Mouse (Mus musculus): ENCODE data around the gene Gm10142. TPM values are rescaled to one million over a fixed set of nuclear protein-coding genes. Genes with fewer than 3 reads are reported as not detected.

The Gm10142 gene
- polyA plus RNA-seq (2014; fragmentation: Nextera tagmentation; extraction: Ambion mirVana) = not detected in 2 replicates

DNA sequence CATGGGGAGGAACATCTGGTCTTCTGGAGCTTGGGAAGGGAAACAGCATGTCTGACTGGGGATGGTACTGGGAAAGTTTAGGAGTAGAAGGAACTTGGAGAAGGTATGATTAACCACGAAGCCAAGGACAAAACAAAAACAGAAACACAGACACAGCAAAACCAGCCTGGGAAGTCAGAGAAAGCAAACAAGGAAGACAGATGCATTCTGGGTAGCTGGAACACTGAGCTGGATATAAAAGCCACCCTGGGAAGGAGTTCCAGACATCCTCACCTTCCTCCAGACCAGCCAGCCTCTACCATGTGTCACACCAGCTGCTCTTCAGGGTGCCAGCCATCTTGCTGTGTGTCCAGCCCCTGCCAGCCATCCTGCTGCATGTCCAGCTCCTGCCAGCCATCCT lies at the start of gene Gm10142:
TSS of gene Gm10142 (plus strand) at position 301 of the 400 bp plus-strand sequence.
- 87% methylated on average over 1 of the region's 1 CpGs for WGBS
- Histone ChIP-seq H3K36me3 (ENCODE audit: control insufficient read depth, insufficient read depth, low read length) (no peaks in the 10 kb centered on the region), H3K27ac (replicated peaks; ENCODE audit: low read depth, low read length) (no peak within 1 kb of the TSS)

GRCm38 (mm10) chr10:77666342-77666741 lies 49.3 kb upstream of the Gm10142 start:
- H3K27me3 ChIP-seq (ENCODE audit: control insufficient read depth, insufficient read depth, low read length) = no peaks in the 10 kb centered on the region
- no peaks in the 10 kb centered on the region for H3K9me3 ChIP-seq (ENCODE audit: control insufficient read depth, low read length)
- H3K9ac ChIP-seq (replicated peaks; ENCODE audit: low read length) = no peak overlapping the region
- H3K4me2 ChIP-seq (ENCODE audit: low read length) = no peak overlapping the region
- 88% methylated on average over 8 of the region's 8 CpGs for WGBS
- H3K4me3 ChIP-seq (replicated peaks; ENCODE audit: low read depth, low read length) = no peak overlapping the region
- H3K4me1 ChIP-seq (ENCODE audit: control insufficient read depth, insufficient read depth, low read length) = no peaks in the 10 kb centered on the region
- no peak overlapping the region for H3K27ac ChIP-seq (replicated peaks; ENCODE audit: low read depth, low read length)
- no peak for ATAC-seq (ENCODE audit: low FRiP score, low TSS enrichment)
- DNase-seq = no peak
- H3K36me3 ChIP-seq (ENCODE audit: control insufficient read depth, insufficient read depth, low read length) = no peaks in the 10 kb centered on the region

More for the DNA sequence above, at the start of gene Gm10142:
- no peaks in the 10 kb centered on the region for H3K4me1 ChIP-seq (ENCODE audit: control insufficient read depth, insufficient read depth, low read length)
- no peaks in the 10 kb centered on the region for H3K9me3 ChIP-seq (ENCODE audit: control insufficient read depth, low read length)
- H3K4me2 ChIP-seq (ENCODE audit: low read length) = no peak within 1 kb of the TSS
- H3K27me3 ChIP-seq (ENCODE audit: control insufficient read depth, insufficient read depth, low read length) = no peaks in the 10 kb centered on the region
- H3K4me3 ChIP-seq (replicated peaks; ENCODE audit: low read depth, low read length) = no peak within 1 kb of the TSS
- no peak for ATAC-seq (ENCODE audit: low FRiP score, low TSS enrichment)
- no peak within 1 kb of the TSS for H3K9ac ChIP-seq (replicated peaks; ENCODE audit: low read length)
- no peak for DNase-seq

DNA sequence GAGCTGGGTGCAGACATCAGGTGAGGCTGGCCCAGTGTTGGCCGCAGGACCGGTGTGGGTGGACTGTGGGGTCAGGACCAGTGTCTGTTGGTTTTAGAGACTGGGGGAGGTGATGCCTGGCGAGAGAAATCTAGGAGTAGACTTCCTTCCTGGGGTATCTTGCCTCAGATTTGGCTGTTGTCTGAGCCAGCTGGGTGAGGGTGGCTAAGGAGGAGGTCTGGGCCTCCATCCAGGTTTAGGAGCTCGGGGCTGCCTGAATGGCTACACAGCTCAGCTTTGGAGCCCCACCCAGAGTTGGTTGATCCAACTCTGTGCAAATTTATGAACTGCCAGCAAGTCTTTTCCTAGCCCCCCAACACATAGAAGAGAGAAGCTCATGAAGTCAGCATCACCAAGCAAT lies 48.2 kb upstream of the Gm10142 start:
- ATAC-seq (ENCODE audit: low FRiP score, low TSS enrichment) = no peak
- H3K9me3 ChIP-seq (ENCODE audit: control insufficient read depth, low read length) = no peaks in the 10 kb centered on the region
- WGBS = 82% methylated on average over 4 of the region's 4 CpGs
- no peak overlapping the region for H3K9ac ChIP-seq (replicated peaks; ENCODE audit: low read length)
- H3K27ac ChIP-seq (replicated peaks; ENCODE audit: low read depth, low read length) = no peak overlapping the region
- H3K4me1 ChIP-seq (ENCODE audit: control insufficient read depth, insufficient read depth, low read length) = no peaks in the 10 kb centered on the region
- no peak for DNase-seq
- H3K36me3 ChIP-seq (ENCODE audit: control insufficient read depth, insufficient read depth, low read length) = no peaks in the 10 kb centered on the region
- no peak overlapping the region for H3K4me2 ChIP-seq (ENCODE audit: low read length)
- H3K4me3 ChIP-seq (replicated peaks; ENCODE audit: low read depth, low read length) = no peak overlapping the region
- H3K27me3 ChIP-seq (ENCODE audit: control insufficient read depth, insufficient read depth, low read length) = no peaks in the 10 kb centered on the region

DNA sequence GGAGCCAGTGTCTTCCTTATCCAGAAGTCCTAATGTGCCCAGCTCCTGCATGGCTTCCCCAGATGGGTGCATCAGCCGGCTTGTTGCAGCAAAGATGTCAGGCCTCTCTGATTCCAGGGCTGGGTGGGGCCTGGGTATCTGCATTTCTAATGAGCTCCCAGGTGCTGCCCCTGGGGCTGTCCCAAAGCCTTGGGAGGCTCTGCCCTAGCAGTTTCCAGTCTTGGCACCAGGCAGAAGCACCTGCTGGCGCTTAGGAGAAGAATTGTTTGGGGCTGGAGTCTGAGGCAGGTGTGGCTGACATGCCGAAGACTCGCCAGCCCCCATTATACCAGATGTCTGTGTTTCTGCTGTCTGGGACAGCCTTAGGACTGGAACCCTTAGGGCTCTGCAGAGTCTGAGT lies 44.9 kb upstream of the Gm10142 start:
- no peak for ATAC-seq (ENCODE audit: low FRiP score, low TSS enrichment)
- no peak overlapping the region for H3K27ac ChIP-seq (replicated peaks; ENCODE audit: low read depth, low read length)
- H3K4me3 ChIP-seq (replicated peaks; ENCODE audit: low read depth, low read length) = no peak overlapping the region
- H3K4me2 ChIP-seq (ENCODE audit: low read length) = no peak overlapping the region
- H3K36me3 ChIP-seq (ENCODE audit: control insufficient read depth, insufficient read depth, low read length) = no peaks in the 10 kb centered on the region
- no peaks in the 10 kb centered on the region for H3K4me1 ChIP-seq (ENCODE audit: control insufficient read depth, insufficient read depth, low read length)
- DNase-seq = no peak
- 79% methylated on average over 4 of the region's 4 CpGs for WGBS
- H3K9me3 ChIP-seq (ENCODE audit: control insufficient read depth, low read length) = no peaks in the 10 kb centered on the region
- H3K27me3 ChIP-seq (ENCODE audit: control insufficient read depth, insufficient read depth, low read length) = no peaks in the 10 kb centered on the region; the same call in 1 of the 2 replicates
- H3K9ac ChIP-seq (replicated peaks; ENCODE audit: low read length) = no peak overlapping the region

DNA sequence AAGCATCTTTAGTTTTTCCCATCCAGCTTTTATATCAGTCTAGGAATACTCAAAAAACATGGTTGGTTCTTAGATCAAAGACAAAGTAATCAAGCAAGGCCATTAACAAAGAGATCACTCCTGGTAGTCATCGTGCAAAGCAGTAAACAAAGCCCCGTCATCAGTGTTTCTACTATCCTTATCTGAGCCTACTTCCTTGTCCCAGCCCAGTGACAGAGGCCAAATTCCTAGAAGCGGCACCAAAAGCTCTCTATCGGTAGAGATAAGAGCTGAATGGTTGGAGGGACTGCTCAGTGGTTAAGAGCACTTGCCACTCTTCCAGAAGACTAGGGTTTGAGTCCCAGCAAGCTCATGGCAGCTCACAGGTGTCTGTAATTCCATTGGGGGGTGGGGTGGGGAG lies 44.1 kb upstream of the Gm10142 start:
- DNase-seq (no peak), ATAC-seq (ENCODE audit: low FRiP score, low TSS enrichment) (no peak)
- WGBS = 88% methylated on average over 4 of the region's 4 CpGs
- H3K4me1 ChIP-seq (ENCODE audit: control insufficient read depth, insufficient read depth, low read length) = no peaks in the 10 kb centered on the region
- no peaks in the 10 kb centered on the region for H3K36me3 ChIP-seq (ENCODE audit: control insufficient read depth, insufficient read depth, low read length)
- H3K27me3 ChIP-seq (ENCODE audit: control insufficient read depth, insufficient read depth, low read length) = no peaks in the 10 kb centered on the region; the same call in 1 of the 2 replicates
- no peak overlapping the region for H3K27ac ChIP-seq (replicated peaks; ENCODE audit: low read depth, low read length)
- no peak overlapping the region for H3K4me2 ChIP-seq (ENCODE audit: low read length)
- H3K9me3 ChIP-seq (ENCODE audit: control insufficient read depth, low read length) = no peaks in the 10 kb centered on the region
- H3K9ac ChIP-seq (replicated peaks; ENCODE audit: low read length) = no peak overlapping the region
- no peak overlapping the region for H3K4me3 ChIP-seq (replicated peaks; ENCODE audit: low read depth, low read length)

DNA sequence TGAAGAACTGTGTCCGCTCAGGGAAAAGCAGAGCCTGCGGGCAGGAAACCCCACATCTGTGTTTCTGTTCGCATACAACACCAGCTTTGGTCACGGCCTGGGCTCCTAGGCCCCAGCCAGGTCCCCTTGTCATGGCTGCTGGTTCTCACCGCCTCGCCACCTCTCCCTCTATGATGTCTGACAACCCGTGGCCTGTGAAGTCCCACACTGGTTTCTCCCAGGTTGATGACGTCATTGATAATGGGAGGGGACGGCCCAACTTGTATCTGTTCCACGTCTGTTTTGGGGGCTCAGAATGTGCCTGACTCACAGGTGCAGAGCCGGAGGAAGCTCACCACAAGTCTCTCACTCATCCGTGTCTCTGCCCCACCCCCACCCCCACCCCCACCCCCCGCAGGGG lies 41.8 kb upstream of the Gm10142 start:
- no peak overlapping the region for H3K27ac ChIP-seq (replicated peaks; ENCODE audit: low read depth, low read length)
- no peaks in the 10 kb centered on the region for H3K36me3 ChIP-seq (ENCODE audit: control insufficient read depth, insufficient read depth, low read length)
- H3K9ac ChIP-seq (replicated peaks; ENCODE audit: low read length) = no peak overlapping the region
- no peak for ATAC-seq (ENCODE audit: low FRiP score, low TSS enrichment)
- H3K4me2 ChIP-seq (ENCODE audit: low read length) = no peak overlapping the region
- peaks cover 10% of the 10 kb centered on the region for H3K4me1 ChIP-seq (ENCODE audit: control insufficient read depth, insufficient read depth, low read length)
- H3K9me3 ChIP-seq (ENCODE audit: control insufficient read depth, low read length) = no peaks in the 10 kb centered on the region
- 55% methylated on average over 13 of the region's 13 CpGs for WGBS
- DNase-seq = no peak
- no peak overlapping the region for H3K4me3 ChIP-seq (replicated peaks; ENCODE audit: low read depth, low read length)
- peaks cover 16% of the 10 kb centered on the region; the same call in 1 of the 2 replicates for H3K27me3 ChIP-seq (ENCODE audit: control insufficient read depth, insufficient read depth, low read length)

DNA sequence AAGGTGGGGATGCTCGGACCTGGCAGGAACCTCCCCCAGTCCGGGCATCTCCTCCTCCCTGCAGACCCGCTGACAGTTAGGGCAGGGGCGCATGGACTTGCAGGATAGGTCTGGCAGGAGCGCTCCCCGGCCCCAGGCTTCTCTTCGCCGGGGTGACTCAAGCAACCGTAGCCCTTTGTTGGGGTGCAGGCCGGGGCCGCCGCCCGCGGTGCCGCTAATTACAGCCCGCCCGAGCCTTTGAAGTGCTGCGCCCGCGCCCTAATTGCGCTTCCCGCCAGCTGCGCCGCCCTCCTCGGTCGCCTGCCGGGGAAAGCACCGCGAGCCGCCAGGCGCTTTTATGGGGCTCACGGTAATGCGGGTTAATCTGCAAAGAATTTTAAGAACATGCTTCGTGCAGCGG lies 38.0 kb upstream of the Gm10142 start:
- no peak overlapping the region for H3K27ac ChIP-seq (replicated peaks; ENCODE audit: low read depth, low read length)
- peak; percentile 20; the same call in 1 of the 2 replicates for ATAC-seq (ENCODE audit: low FRiP score, low TSS enrichment)
- WGBS = under 1% methylated on average over 35 of the region's 35 CpGs
- H3K9me3 ChIP-seq (ENCODE audit: control insufficient read depth, low read length) = no peaks in the 10 kb centered on the region
- no peaks in the 10 kb centered on the region for H3K36me3 ChIP-seq (ENCODE audit: control insufficient read depth, insufficient read depth, low read length)
- peaks cover 10% of the 10 kb centered on the region for H3K4me1 ChIP-seq (ENCODE audit: control insufficient read depth, insufficient read depth, low read length)
- H3K4me2 ChIP-seq (ENCODE audit: low read length) = peak overlapping the region; percentile 65
- DNase-seq = peak; percentile 66
- peaks cover 21% of the 10 kb centered on the region; the same call in 1 of the 2 replicates for H3K27me3 ChIP-seq (ENCODE audit: control insufficient read depth, insufficient read depth, low read length)
- peak overlapping the region; percentile 28 for H3K4me3 ChIP-seq (replicated peaks; ENCODE audit: low read depth, low read length)
- peak overlapping the region; percentile 39; the same call in 1 of the 2 replicates for H3K9ac ChIP-seq (replicated peaks; ENCODE audit: low read length)

GRCm38 (mm10) chr10:77682994-77683393 lies 32.6 kb upstream of the Gm10142 start:
- no peak overlapping the region for H3K27ac ChIP-seq (replicated peaks; ENCODE audit: low read depth, low read length)
- H3K9me3 ChIP-seq (ENCODE audit: control insufficient read depth, low read length) = no peaks in the 10 kb centered on the region
- H3K4me1 ChIP-seq (ENCODE audit: control insufficient read depth, insufficient read depth, low read length) = peaks cover 4% of the 10 kb centered on the region; the same call in 1 of the 2 replicates
- 79% methylated on average over 7 of the region's 7 CpGs for WGBS
- no peak overlapping the region for H3K4me2 ChIP-seq (ENCODE audit: low read length)
- ATAC-seq (ENCODE audit: low FRiP score, low TSS enrichment) = no peak
- H3K4me3 ChIP-seq (replicated peaks; ENCODE audit: low read depth, low read length) = no peak overlapping the region
- H3K36me3 ChIP-seq (ENCODE audit: control insufficient read depth, insufficient read depth, low read length) = no peaks in the 10 kb centered on the region
- no peak for DNase-seq
- no peak overlapping the region for H3K9ac ChIP-seq (replicated peaks; ENCODE audit: low read length)
- peaks cover 21% of the 10 kb centered on the region; the same call in 1 of the 2 replicates for H3K27me3 ChIP-seq (ENCODE audit: control insufficient read depth, insufficient read depth, low read length)

GRCm38 (mm10) chr10:77684181-77684580 lies 31.4 kb upstream of the Gm10142 start:
- no peak overlapping the region for H3K27ac ChIP-seq (replicated peaks; ENCODE audit: low read depth, low read length)
- no peaks in the 10 kb centered on the region for H3K9me3 ChIP-seq (ENCODE audit: control insufficient read depth, low read length)
- peaks cover 4% of the 10 kb centered on the region; the same call in 1 of the 2 replicates for H3K4me1 ChIP-seq (ENCODE audit: control insufficient read depth, insufficient read depth, low read length)
- ATAC-seq (ENCODE audit: low FRiP score, low TSS enrichment) (no peak), DNase-seq (peak; percentile 36)
- WGBS = 31% methylated on average over 8 of the region's 8 CpGs
- H3K36me3 ChIP-seq (ENCODE audit: control insufficient read depth, insufficient read depth, low read length) = no peaks in the 10 kb centered on the region
- H3K9ac ChIP-seq (replicated peaks; ENCODE audit: low read length) = no peak overlapping the region
- peaks cover 11% of the 10 kb centered on the region; the same call in 1 of the 2 replicates for H3K27me3 ChIP-seq (ENCODE audit: control insufficient read depth, insufficient read depth, low read length)
- H3K4me3 ChIP-seq (replicated peaks; ENCODE audit: low read depth, low read length) = no peak overlapping the region
- H3K4me2 ChIP-seq (ENCODE audit: low read length) = no peak overlapping the region
